Mouse (Mus musculus) hindbrain, embryonic 12.5 days (tissue): ENCODE results near the gene Erbb3. TPM values are rescaled to one million over a fixed set of nuclear protein-coding genes. Genes with fewer than 3 reads are reported as not detected.
"Not testable (repeated sequence)": the region's sequence is repeated elsewhere in the genome, so short reads cannot be mapped to it uniquely, and the experiment has no call there.

ENCODE experiments used
- ATAC-seq: fragments of 200-750 bp; cut with Nextera tagmentation; 2 replicates; pipeline ENCODE4 v1.8.0; 2017; ENCODE audit warnings: moderate TSS enrichment; ENCODE audit not compliant: low FRiP score
- H3K27ac ChIP-seq: fragments of 300-500 bp; sonication (generic); 2 replicates; pipeline ENCODE4 v1.5.1; 2016; ENCODE audit warnings: mild to moderate bottlenecking
- H3K27me3 ChIP-seq: fragments of 300-500 bp; sonication (generic); 2 replicates; pipeline ENCODE4 v1.6.1; 2016; ENCODE audit warnings: mild to moderate bottlenecking
- H3K36me3 ChIP-seq: fragments of 300-500 bp; sonication (generic); 2 replicates; pipeline ENCODE4 v1.6.1; 2016; ENCODE audit warnings: mild to moderate bottlenecking
- H3K4me1 ChIP-seq: fragments of 300-500 bp; sonication (generic); 2 replicates; pipeline ENCODE4 v1.6.1; 2016
- H3K4me2 ChIP-seq: fragments of 300-500 bp; sonication (generic); replicated peaks from 2 replicates; pipeline ENCODE4 v1.6.1; 2016; ENCODE audit warnings: mild to moderate bottlenecking
- H3K4me3 ChIP-seq: fragments of 300-500 bp; sonication (generic); 2 replicates; pipeline ENCODE4 v1.5.1; 2016; ENCODE audit warnings: mild to moderate bottlenecking
- H3K9ac ChIP-seq: fragments of 300-500 bp; sonication (generic); 2 replicates; pipeline ENCODE4 v1.6.1; 2016; ENCODE audit warnings: mild to moderate bottlenecking, moderate library complexity
- H3K9me3 ChIP-seq: fragments of 300-500 bp; sonication (generic); replicated peaks from 2 replicates; pipeline ENCODE4 v1.6.1; 2016; ENCODE audit warnings: mild to moderate bottlenecking
- WGBS: fragments of 180-500 bp; shearing (Covaris S2); methylation state at CpG from one replicate; pipeline ENCODE4 v1.1.7; 2016; 5-methylcytosine and 5-hydroxymethylcytosine counted together
- polyA plus RNA-seq: library from polyadenylated mRNA; unstranded; fragments of >200 nt; fragmentation: Nextera tagmentation; extraction: Ambion mirVana; gene quantifications from 2 replicates; pipeline ENCODE4 v1.2.1, GENCODE M21; 2016

The Erbb3 gene
- polyA plus RNA-seq, 1 experiment from 2014 or later = 11.7 TPM

DNA sequence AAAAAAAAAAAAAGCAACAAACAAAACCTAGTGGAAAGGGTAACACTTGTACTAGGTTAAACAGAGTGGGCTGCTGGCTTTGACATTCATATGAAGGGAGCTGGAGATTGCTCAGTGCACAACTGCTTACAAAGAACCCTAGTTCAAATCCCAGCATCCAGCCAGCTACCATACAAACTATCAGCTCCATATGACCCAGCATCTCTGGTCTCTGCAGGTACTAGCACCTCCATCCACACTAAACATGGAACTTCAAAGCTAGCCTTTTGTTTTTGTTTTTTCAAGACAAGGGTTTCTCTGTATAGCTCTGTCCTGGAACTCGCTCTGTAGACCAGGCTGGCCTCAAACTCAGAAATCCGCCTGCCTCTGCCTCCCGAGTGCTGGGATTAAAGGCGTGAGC, 33.2 kb upstream of the Erbb3 start:
- no peaks in the 10 kb centered on the region for H3K27me3 ChIP-seq
- H3K4me2 ChIP-seq = no peak overlapping the region
- H3K36me3 ChIP-seq = peaks cover 25% of the 10 kb centered on the region
- WGBS = 88% methylated on average over 4 of the region's 4 CpGs
- ATAC-seq = no peak
- no peak overlapping the region for H3K27ac ChIP-seq
- no peak overlapping the region for H3K4me3 ChIP-seq
- H3K9me3 ChIP-seq = no peaks in the 10 kb centered on the region
- no peak overlapping the region for H3K9ac ChIP-seq
- peaks cover 10% of the 10 kb centered on the region for H3K4me1 ChIP-seq

DNA sequence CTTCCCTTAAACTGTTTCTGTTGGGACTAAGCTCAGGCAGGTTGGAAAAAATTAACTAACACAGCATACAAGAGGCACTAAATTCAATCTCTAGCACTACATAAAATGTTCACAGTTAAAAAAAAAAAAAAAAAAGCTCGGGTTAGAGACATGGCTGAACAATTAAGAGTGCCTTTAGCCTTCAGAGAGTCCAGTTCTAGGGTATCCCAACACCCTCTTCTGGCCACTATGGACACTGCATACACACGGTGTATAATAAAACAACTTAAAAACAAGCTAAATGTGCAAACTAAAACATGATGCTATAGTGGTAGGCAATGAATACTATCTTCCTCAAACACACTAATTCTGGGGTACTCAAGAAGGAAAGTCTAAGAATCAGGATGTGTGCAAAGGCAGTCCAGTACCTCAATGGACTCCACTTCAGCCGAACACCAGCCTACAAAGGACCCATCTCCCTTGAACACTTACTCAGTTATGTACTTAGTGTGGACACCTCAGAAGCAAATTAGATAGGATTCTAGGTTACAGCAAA, 32.6 kb upstream of the Erbb3 start:
- H3K27ac ChIP-seq = no peak overlapping the region
- H3K9ac ChIP-seq = no peak overlapping the region
- H3K9me3 ChIP-seq = no peaks in the 10 kb centered on the region
- peaks cover 25% of the 10 kb centered on the region for H3K36me3 ChIP-seq
- no peaks in the 10 kb centered on the region for H3K27me3 ChIP-seq
- no peak overlapping the region for H3K4me2 ChIP-seq
- 76% methylated on average over 3 of the region's 3 CpGs for WGBS
- H3K4me1 ChIP-seq = peaks cover 10% of the 10 kb centered on the region
- no peak overlapping the region for H3K4me3 ChIP-seq
- no peak for ATAC-seq

DNA sequence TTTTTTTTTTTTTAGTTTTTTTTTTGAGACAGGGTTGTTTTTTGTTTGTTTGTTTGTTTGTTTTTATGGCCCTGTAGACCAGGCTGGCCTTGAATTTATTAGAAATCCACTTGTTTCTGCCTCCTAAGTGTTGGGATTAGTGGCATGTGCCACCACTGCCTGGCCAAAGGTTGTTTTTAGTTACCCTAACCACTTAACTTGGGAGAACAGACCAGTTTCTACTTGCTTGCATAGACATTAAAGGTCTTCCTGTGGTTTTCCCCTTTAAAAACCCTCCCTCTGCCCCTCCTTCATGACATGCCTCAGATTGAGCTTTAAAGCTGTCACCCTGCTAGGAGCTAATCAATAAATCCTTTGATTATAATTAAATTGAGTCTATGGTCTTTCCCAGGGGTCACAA, 30.8 kb upstream of the Erbb3 start:
- peaks cover 25% of the 10 kb centered on the region for H3K36me3 ChIP-seq
- no peak overlapping the region for H3K9ac ChIP-seq
- no peak overlapping the region for H3K4me2 ChIP-seq
- H3K27me3 ChIP-seq = no peaks in the 10 kb centered on the region
- ATAC-seq = no peak
- no peaks in the 10 kb centered on the region for H3K9me3 ChIP-seq
- H3K27ac ChIP-seq = no peak overlapping the region
- no peak overlapping the region for H3K4me3 ChIP-seq
- peaks cover 5% of the 10 kb centered on the region for H3K4me1 ChIP-seq

DNA sequence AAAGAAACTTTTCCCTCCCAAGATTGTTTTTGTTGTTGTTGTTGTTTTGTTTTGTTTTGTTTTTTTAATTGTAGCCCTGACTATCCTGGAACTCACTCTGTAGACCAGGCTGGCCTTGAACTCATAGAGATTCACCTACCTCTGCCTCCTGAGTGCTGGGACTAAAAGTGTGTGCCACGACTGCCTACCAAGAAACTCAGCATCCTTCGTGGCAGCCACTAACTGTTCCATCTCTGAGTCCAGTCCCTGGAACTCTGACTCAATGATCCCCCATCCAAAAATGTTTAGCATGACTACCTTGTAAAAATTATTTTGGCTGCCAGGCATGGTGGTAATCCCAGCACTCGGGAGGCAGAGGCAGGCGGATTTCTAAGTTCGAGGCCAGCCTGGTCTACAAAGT, 29.7 kb upstream of the Erbb3 start:
- not testable (repeated sequence) for ATAC-seq, H3K27ac ChIP-seq, H3K9me3 ChIP-seq, H3K27me3 ChIP-seq, H3K4me3 ChIP-seq, H3K4me2 ChIP-seq, H3K4me1 ChIP-seq, H3K9ac ChIP-seq
- H3K36me3 ChIP-seq = peaks cover 14% of the 10 kb centered on the region
- 89% methylated on average over 5 of the region's 5 CpGs for WGBS

DNA sequence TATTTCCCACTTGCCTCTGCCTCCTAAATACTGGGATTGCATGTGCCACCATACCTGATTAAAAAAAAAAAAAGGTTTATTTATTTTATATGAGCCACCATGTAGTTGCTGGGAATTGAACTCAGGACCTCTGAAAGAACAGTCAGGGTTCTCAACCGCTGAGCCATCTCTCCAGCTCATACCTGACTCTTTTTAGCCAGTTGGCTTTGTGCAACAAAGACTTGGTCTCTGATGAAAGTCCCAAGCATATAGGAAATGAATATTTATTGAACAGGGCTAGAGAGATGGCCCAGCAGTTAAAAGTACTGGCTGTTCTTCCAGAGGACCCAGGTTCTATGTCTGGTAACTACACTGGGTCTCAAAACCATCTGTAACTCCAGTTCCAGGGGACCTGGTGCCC, 29.1 kb upstream of the Erbb3 start:
- Histone ChIP-seq H3K36me3 (peaks cover 8% of the 10 kb centered on the region), H3K27me3 (no peaks in the 10 kb centered on the region; the same call in 1 of the 2 replicates), H3K9ac (no peak overlapping the region), H3K9me3 (no peaks in the 10 kb centered on the region), H3K4me2 (no peak overlapping the region), H3K4me3 (no peak overlapping the region), H3K27ac (no peak overlapping the region), H3K4me1 (no peaks in the 10 kb centered on the region)
- no peak for ATAC-seq
- WGBS = 86% methylated on average over 1 of the region's 1 CpGs

DNA sequence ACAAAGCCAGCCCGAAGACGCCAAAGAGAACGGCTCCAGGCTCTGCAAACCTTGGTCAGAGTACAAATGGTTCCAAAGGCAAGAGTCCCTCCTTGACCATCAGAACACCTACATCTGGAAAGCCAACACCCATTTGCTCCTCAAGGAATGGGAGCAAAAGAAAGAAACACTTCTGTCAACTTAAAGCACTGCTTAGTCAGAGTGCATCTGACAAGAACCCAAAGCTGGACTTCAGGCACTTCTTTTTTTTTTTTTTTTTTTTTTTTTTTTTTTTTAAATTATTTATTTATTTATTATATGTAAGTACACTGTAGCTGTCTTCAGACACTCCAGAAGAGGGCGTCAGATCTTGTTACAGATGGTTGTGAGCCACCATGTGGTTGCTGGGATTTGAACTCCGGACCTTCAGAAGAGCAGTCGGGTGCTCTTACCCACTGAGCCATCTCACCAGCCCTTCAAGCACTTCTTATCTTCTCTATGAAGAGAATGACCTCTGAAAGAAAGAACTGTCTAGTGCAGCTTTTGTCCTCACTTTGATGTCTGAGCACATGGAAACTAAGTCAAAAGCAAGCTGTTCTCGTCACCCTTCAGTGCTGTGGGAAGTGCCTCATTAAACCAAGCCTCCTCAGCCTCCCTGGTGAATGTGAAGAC, 26.5 kb upstream of the Erbb3 start:
- not testable (repeated sequence) for ATAC-seq, H3K4me1 ChIP-seq, H3K9me3 ChIP-seq, H3K4me3 ChIP-seq, H3K27ac ChIP-seq, H3K4me2 ChIP-seq, H3K36me3 ChIP-seq, H3K27me3 ChIP-seq, H3K9ac ChIP-seq
- WGBS = 86% methylated on average over 6 of the region's 7 CpGs

DNA sequence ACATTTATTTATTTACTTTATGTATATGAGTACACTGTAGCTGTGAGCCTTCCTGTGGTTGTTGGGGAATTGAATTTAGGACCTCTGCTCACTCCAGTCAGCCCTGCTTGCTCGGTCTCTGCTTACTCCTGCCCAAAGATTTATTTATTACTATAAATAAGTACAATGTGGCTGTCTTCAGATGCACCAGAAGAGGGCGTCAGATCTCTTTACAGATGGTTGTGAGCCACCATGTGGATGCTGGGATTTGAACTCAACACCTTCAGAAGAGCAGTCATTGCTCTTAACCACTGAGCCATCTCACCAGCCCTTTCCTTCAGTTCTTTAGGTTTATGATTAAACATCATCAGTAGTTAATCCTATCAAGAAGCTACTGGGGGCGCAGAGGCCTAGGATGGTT, 25.5 kb upstream of the Erbb3 start:
- 62% methylated on average over 3 of the region's 3 CpGs for WGBS
- Histone ChIP-seq H3K9ac (no peak overlapping the region), H3K27ac (no peak overlapping the region), H3K4me2 (no peak overlapping the region), H3K36me3 (no peaks in the 10 kb centered on the region), H3K27me3 (no peaks in the 10 kb centered on the region; the same call in 1 of the 2 replicates), H3K4me3 (no peak overlapping the region), H3K9me3 (no peaks in the 10 kb centered on the region), H3K4me1 (no peaks in the 10 kb centered on the region)
- no peak for ATAC-seq

DNA sequence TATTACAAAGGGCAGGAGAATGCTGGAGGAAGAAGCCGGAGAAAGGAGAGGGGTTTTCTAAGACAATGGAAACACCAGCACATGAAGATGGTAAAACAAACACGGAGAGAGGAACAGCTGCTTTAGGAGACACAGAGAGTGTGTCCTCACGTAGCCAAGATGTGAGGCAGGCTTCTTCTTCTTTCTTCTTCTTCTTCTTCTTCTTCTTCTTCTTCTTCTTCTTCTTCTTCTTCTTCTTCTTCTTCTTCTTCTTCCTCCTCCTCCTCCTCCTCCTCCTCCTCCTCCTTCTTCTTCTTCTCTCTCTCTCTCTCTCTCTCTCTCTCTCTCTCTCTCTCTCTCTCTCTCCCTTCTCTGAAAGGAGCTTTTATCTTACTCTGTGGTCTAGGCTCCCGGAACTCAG, 24.4 kb upstream of the Erbb3 start:
- H3K9ac ChIP-seq, H3K4me1 ChIP-seq, H3K36me3 ChIP-seq, H3K4me3 ChIP-seq, H3K27me3 ChIP-seq, H3K4me2 ChIP-seq, H3K27ac ChIP-seq, H3K9me3 ChIP-seq, ATAC-seq: not testable (repeated sequence)
- 61% methylated on average over 4 of the region's 4 CpGs for WGBS

DNA sequence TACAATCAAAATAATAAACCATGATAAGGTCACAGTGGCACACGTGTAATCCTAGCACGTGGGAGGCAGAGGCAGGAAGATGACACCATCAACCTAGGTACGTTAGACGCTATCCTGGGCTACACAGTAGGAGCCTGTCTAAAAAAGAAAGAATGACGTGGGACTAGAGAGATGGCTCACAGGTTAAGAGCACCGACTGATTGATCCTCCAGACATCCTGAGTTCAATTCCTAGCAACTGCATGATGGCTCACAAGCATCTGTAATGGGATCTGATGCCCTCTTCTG, 23.6 kb upstream of the Erbb3 start:
- ATAC-seq = no peak
- WGBS = 41% methylated on average over 6 of the region's 6 CpGs
- H3K4me2 ChIP-seq = no peak overlapping the region
- H3K36me3 ChIP-seq = no peaks in the 10 kb centered on the region
- H3K27me3 ChIP-seq = no peaks in the 10 kb centered on the region; the same call in 1 of the 2 replicates
- no peaks in the 10 kb centered on the region for H3K4me1 ChIP-seq
- no peak overlapping the region for H3K27ac ChIP-seq
- H3K9me3 ChIP-seq = no peaks in the 10 kb centered on the region
- H3K4me3 ChIP-seq = no peak overlapping the region
- H3K9ac ChIP-seq = no peak overlapping the region

DNA sequence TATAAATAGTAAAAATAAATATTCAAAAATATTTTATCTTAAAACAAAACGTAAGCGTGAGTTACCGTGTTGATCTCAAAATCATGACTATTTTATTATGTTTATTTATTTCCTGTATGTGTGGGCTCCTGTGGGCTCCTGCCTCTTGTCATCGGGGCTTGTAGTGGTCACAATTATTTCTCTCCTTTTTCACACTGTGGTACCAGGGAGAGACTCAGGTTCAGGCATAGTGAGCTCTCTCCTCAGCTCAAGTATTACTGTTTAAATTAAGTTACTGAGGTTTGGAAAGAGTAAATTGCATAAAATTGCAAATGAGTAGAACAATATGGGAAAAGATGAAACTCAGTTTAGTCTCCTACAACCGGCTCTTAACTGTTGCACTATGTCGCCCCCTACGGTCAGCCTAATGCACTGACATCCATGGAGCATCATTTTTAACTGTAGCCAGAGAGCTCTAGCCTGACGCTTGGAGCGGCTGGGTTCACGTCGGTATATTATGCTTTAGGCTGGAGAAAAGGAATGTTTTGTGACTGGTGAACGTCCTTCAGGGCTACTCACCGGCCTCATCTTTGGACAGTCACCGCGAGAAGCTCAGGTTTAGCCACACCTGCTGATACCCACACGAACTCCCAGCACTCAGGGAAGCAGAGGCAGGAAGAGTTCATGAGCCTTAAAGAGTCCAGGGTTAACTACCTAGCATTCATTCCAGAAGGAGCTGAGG, 23.1 kb upstream of the Erbb3 start:
- no peak overlapping the region for H3K27ac ChIP-seq

DNA sequence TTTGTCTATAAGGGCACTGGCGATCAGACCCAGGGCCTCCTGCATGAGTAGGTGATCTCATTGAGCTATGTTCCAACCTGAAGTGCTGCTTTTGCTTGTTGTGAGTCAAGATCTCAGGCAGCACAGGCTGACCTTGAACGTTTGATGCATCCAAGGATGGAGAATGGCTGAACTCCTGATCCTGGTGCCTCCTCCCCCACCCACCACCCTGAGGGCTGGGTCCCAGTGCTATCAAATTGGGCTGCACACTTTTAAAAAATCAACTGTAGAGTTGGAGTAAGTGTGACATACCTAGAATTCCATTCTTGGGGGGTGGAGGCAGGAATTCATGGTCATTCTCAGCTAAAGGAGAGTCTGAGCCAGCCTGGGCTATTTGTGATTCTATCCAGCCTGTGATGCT, 17.0 kb upstream of the Erbb3 start:
- Histone ChIP-seq H3K4me1 (no peaks in the 10 kb centered on the region), H3K4me3 (no peak overlapping the region), H3K27ac (no peak overlapping the region), H3K9me3 (no peaks in the 10 kb centered on the region), H3K9ac (no peak overlapping the region), H3K36me3 (no peaks in the 10 kb centered on the region), H3K4me2 (no peak overlapping the region), H3K27me3 (no peaks in the 10 kb centered on the region)
- no peak for ATAC-seq
- 58% methylated on average over 2 of the region's 2 CpGs for WGBS

More for the DNA sequence above, 23.1 kb upstream of the Erbb3 start:
- peak; percentile 58; the same call in 1 of the 2 replicates for ATAC-seq
- Histone ChIP-seq H3K27me3 (no peaks in the 10 kb centered on the region; the same call in 1 of the 2 replicates), H3K4me3 (no peak overlapping the region), H3K9ac (no peak overlapping the region), H3K4me1 (no peaks in the 10 kb centered on the region), H3K9me3 (no peaks in the 10 kb centered on the region), H3K36me3 (no peaks in the 10 kb centered on the region), H3K4me2 (no peak overlapping the region; the same call in 1 of the 2 replicates)
- WGBS = 18% methylated on average over 16 of the region's 16 CpGs

DNA sequence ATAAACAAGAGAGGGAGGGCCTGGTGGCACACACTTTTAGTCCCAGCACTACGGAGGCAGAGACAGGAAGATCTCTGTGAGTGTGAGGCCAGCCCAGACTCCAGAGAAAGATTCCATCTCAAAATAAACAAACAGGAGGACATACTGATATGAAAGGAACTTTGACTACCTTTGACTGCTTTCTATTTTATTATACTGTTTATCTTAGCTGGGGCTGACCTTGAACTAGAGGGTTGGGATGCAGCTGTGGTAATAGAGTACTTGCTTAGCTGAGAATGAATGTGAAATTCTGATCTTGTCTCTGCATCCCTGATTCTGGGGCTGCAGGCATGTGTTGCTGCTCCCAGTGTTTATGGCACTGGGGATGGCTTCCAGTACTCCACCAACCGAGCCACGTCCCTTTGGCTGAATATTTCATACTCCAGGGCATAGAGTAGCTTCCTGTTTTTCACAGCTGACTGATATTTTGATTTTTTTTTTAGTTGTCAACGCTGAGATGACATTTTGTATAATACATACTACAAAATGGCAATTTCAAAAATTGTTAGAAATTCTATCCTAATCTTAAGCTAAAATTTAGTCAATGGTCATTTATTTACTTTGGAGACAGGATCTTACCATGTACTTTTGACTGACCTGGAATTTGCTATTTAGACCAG, 13.1 kb upstream of the Erbb3 start:
- Histone ChIP-seq H3K4me1 (no peaks in the 10 kb centered on the region), H3K27me3 (no peaks in the 10 kb centered on the region), H3K4me3 (no peak overlapping the region), H3K9ac (no peak overlapping the region), H3K27ac (no peak overlapping the region), H3K36me3 (no peaks in the 10 kb centered on the region), H3K9me3 (no peaks in the 10 kb centered on the region), H3K4me2 (no peak overlapping the region)
- no peak for ATAC-seq
- WGBS = 95% methylated on average over 4 of the region's 4 CpGs
